Mouse (Mus musculus): ENCODE results near the gene Slc25a33.

Slc25a33 gene

GRCm38 (mm10) chr4:149728810-149729209, 45.3 kb downstream of the Slc25a33 start:
- DNase-seq (ENCODE audit: low spot score in 2 of 2) = no peak

- no peak for DNase-seq (ENCODE audit: low spot score in 2 of 2)
Measured at GRCm38 (mm10) chr4:149727636-149728035, 46.4 kb downstream of the Slc25a33 start.

- peak; percentile 48 to 77 for DNase-seq (ENCODE audit: low spot score in 2 of 2)
Measured at GRCm38 (mm10) chr4:149725661-149726350, 48.3 kb downstream of the Slc25a33 start.

GRCm38 (mm10) chr4:149724916-149725470, 49.1 kb downstream of the Slc25a33 start:
- no peak for DNase-seq (ENCODE audit: low spot score in 2 of 2)

- DNase-seq (ENCODE audit: low spot score in 2 of 2) = peak in 1 of 2 experiments; percentile 55
Measured at GRCm38 (mm10) chr4:149723855-149724731, 50.0 kb downstream of the Slc25a33 start.

- no peak for DNase-seq (ENCODE audit: low spot score in 2 of 2)
Measured at GRCm38 (mm10) chr4:149723021-149723390, 51.1 kb downstream of the Slc25a33 start.

GRCm38 (mm10) chr4:149722104-149723020, 51.7 kb downstream of the Slc25a33 start:
- no peak for DNase-seq (ENCODE audit: low spot score in 2 of 2)

GRCm38 (mm10) chr4:149721163-149721562, 52.9 kb downstream of the Slc25a33 start:
- DNase-seq (ENCODE audit: low spot score in 2 of 2) = no peak

- no peak for DNase-seq (ENCODE audit: low spot score in 2 of 2)
Measured at GRCm38 (mm10) chr4:149719686-149720085, 54.4 kb downstream of the Slc25a33 start.

GRCm38 (mm10) chr4:149714542-149714941, 59.5 kb downstream of the Slc25a33 start:
- no peak for DNase-seq (ENCODE audit: low spot score in 2 of 2)

- DNase-seq (ENCODE audit: low spot score in 2 of 2) = no peak
Measured at GRCm38 (mm10) chr4:149711955-149712354, 62.1 kb downstream of the Slc25a33 start.

GRCm38 (mm10) chr4:149711485-149711884, 62.6 kb downstream of the Slc25a33 start:
- DNase-seq (ENCODE audit: low spot score in 2 of 2) = no peak

- peak; percentile 27 to 42 for DNase-seq (ENCODE audit: low spot score in 2 of 2)
Measured at GRCm38 (mm10) chr4:149710510-149710909, 63.6 kb downstream of the Slc25a33 start.

- DNase-seq (ENCODE audit: low spot score in 2 of 2) = no peak
Measured at GRCm38 (mm10) chr4:149705941-149706340, 68.1 kb downstream of the Slc25a33 start.

GRCm38 (mm10) chr4:149705298-149705697, 68.8 kb downstream of the Slc25a33 start:
- DNase-seq (ENCODE audit: low spot score in 2 of 2) = no peak

GRCm38 (mm10) chr4:149702210-149702979, 71.7 kb downstream of the Slc25a33 start, which contains the start of gene Pik3cd:
Pik3cd (minus strand) TSS chr4:149702571.
- DNase-seq (ENCODE audit: low spot score in 2 of 2) = no peak

- DNase-seq (ENCODE audit: low spot score in 2 of 2) = no peak
Measured at GRCm38 (mm10) chr4:149701426-149702209, 72.5 kb downstream of the Slc25a33 start.

- no peak for DNase-seq (ENCODE audit: low spot score in 2 of 2)
Measured at GRCm38 (mm10) chr4:149699953-149700352, 74.1 kb downstream of the Slc25a33 start.

GRCm38 (mm10) chr4:149698197-149698821, 75.8 kb downstream of the Slc25a33 start:
- peak in 1 of 2 experiments; percentile 59 for DNase-seq (ENCODE audit: low spot score in 2 of 2)
